Comparison of ENCODE assay signal across 11 mouse cellular contexts in genomic region chr7:137471431-137472120, GRCm38 (mm10). TPM values are rescaled to one million over a fixed set of nuclear protein-coding genes. Genes with fewer than 3 reads are reported as not detected.
DNase-seq lines count a peak whose midpoint lies in the region; ATAC-seq and TF ChIP-seq lines count a peak whose summit lies in the region.
"Had no signal": no experiment of that assay in that cellular context is flagged by ENCODE, and none has a peak within 500 bp of the region (broad histone marks: within the 10 kb centered on the region; RNA-seq: fewer than 3 reads in every experiment).

No protein-coding gene starts in this region.

- H3K4me1 ChIP-seq in lung, embryonic 14.5 days (ENCODE audit: insufficient read depth): no peaks in the 10 kb centered on the region
- H3K4me1 ChIP-seq in intestine, postnatal 0 days (replicated peaks; ENCODE audit: control insufficient read depth, insufficient read depth, low read length): no peaks in the 10 kb centered on the region
- H3K4me1 ChIP-seq in stomach, embryonic 16.5 days (ENCODE audit: control insufficient read depth, insufficient read depth, low read length): peaks cover 3% of the 10 kb centered on the region; the same call in 1 of the 2 replicates

- WGBS in lung, embryonic 14.5 days: 53% methylated on average over 7 of the region's 7 CpGs
- WGBS in intestine, postnatal 0 days: 52% methylated on average over 7 of the region's 7 CpGs
- WGBS in stomach, embryonic 16.5 days: 55% methylated on average over 7 of the region's 7 CpGs

- H3K4me3 ChIP-seq in lung, embryonic 14.5 days (ENCODE audit: low read depth, low read length): no peak overlapping the region
- H3K4me3 ChIP-seq in intestine, postnatal 0 days (ENCODE audit: low read depth, low read length): no peak overlapping the region
- H3K4me3 ChIP-seq in stomach, embryonic 16.5 days (replicated peaks; ENCODE audit: low read length): no peak overlapping the region
- H3K4me3 ChIP-seq: erythroblast, embryonic 14.5 days had no signal

- ATAC-seq in lung, embryonic 14.5 days (ENCODE audit: insufficient read depth): peak; percentile 71; the same call in 1 of the 2 replicates
- 0 out of 2 replicates have a peak, but pooled peaks have one; percentile 36 for ATAC-seq in intestine, postnatal 0 days
- ATAC-seq in stomach, embryonic 16.5 days (ENCODE audit: insufficient read depth, low FRiP score): peak; percentile 69; the same call in 1 of the 2 replicates

- no peaks in the 10 kb centered on the region for H3K9me3 ChIP-seq in lung, embryonic 14.5 days (ENCODE audit: low read depth, low read length)
- no peaks in the 10 kb centered on the region for H3K9me3 ChIP-seq in intestine, postnatal 0 days (ENCODE audit: control insufficient read depth)
- no peaks in the 10 kb centered on the region for H3K9me3 ChIP-seq in stomach, embryonic 16.5 days (replicated peaks; ENCODE audit: control insufficient read depth, low read length)

- H3K36me3 ChIP-seq in lung, embryonic 14.5 days (ENCODE audit: insufficient read depth): peaks cover 22% of the 10 kb centered on the region
- peaks cover 12% of the 10 kb centered on the region for H3K36me3 ChIP-seq in intestine, postnatal 0 days (ENCODE audit: control insufficient read depth, insufficient read depth)
- peaks cover 10% of the 10 kb centered on the region; the same call in 1 of the 2 replicates for H3K36me3 ChIP-seq in stomach, embryonic 16.5 days (ENCODE audit: control insufficient read depth, insufficient read depth, low read length)

- peak; percentile 30 for DNase-seq in lung, embryonic 14.5 days
- no peak for DNase-seq in lung, postnatal 36 days
- DNase-seq in embryo, embryonic 10 days (ENCODE audit: low spot score): peak; percentile 35
- no peak for DNase-seq in ovary, postnatal 14 days (ENCODE audit: low spot score)
- no peak for DNase-seq in B cell, adult 2 months
- DNase-seq in adrenal gland, postnatal 25 days: no peak
- DNase-seq: kidney, adult 11 months; lung, postnatal 14 days had no signal

- no peak overlapping the region for H3K4me2 ChIP-seq in lung, embryonic 14.5 days
- H3K4me2 ChIP-seq in intestine, postnatal 0 days (replicated peaks; ENCODE audit: low read depth): no peak overlapping the region
- H3K4me2 ChIP-seq in stomach, embryonic 16.5 days (ENCODE audit: low read depth, low read length): no peak overlapping the region

- H3K27ac ChIP-seq in lung, embryonic 14.5 days (ENCODE audit: low read depth): no peak overlapping the region
- H3K27ac ChIP-seq in intestine, postnatal 0 days (ENCODE audit: low read depth, low read length): no peak overlapping the region
- H3K27ac ChIP-seq in stomach, embryonic 16.5 days (ENCODE audit: low read length): no peak overlapping the region

- H3K9ac ChIP-seq in lung, embryonic 14.5 days: no peak overlapping the region
- H3K9ac ChIP-seq in intestine, postnatal 0 days (ENCODE audit: low read depth, low read length): no peak overlapping the region
- no peak overlapping the region for H3K9ac ChIP-seq in stomach, embryonic 16.5 days (ENCODE audit: low read length)

- no peaks in the 10 kb centered on the region for H3K27me3 ChIP-seq in lung, embryonic 14.5 days (ENCODE audit: insufficient read depth, low read length)
- H3K27me3 ChIP-seq in intestine, postnatal 0 days (replicated peaks; ENCODE audit: control insufficient read depth, insufficient read depth, low read length): no peaks in the 10 kb centered on the region
- no peaks in the 10 kb centered on the region; the same call in 1 of the 2 replicates for H3K27me3 ChIP-seq in stomach, embryonic 16.5 days (ENCODE audit: control insufficient read depth, insufficient read depth, low read length)

- TF ChIP-seq CTCF in lung, embryonic 14.5 days (IDR thresholded peaks at IDR 0.05; ENCODE audit: low read depth): peak; percentile 29; the same call in 1 of the 2 replicates
- TF ChIP-seq CTCF in intestine, postnatal 0 days (IDR thresholded peaks at IDR 0.05; ENCODE audit: low read depth): peak; percentile 46

RNA-seq across cellular contexts. Expression of gene Glrx3, which starts 34.2 kb away (rescaled TPM):
- polyA plus RNA-seq in lung, embryonic 14.5 days (2014; fragmentation: Nextera tagmentation; extraction: Ambion mirVana): 253 and 257 TPM in 2 replicates
- 127 and 129 TPM in 2 replicates for polyA plus RNA-seq in intestine, postnatal 0 days (2015; fragmentation: Nextera tagmentation; extraction: Ambion mirVana)
- 196 and 218 TPM in 2 replicates for polyA plus RNA-seq in stomach, embryonic 16.5 days (2015; fragmentation: Nextera tagmentation; extraction: Ambion mirVana)
- 95.6 and 109 TPM in 2 replicates for total RNA-seq in adrenal gland, postnatal 25 days (2021)

Comparison
In these comparisons a context has a peak if more than half of its experiments do, and no peak if none do; other contexts are left out.
1. DNase-seq: peak in lung, embryonic 14.5 days (single experiment) and embryo, embryonic 10 days (single experiment); none in lung, postnatal 36 days (single experiment), ovary, postnatal 14 days (single experiment), B cell, adult 2 months (0 of 2) and adrenal gland, postnatal 25 days (single experiment).
2. Peak in every context shown above with its lines, with median percentiles within 50 percentile points of each other: ATAC-seq.